Mouse (Mus musculus): ENCODE measurements at regions not wholly inside any gene's neighbourhood (a gene's known extent, or its start where the extent isn't known, plus 50 kb on each side); places are given as distances from the start of the nearest gene placed in this dataset.

DNA sequence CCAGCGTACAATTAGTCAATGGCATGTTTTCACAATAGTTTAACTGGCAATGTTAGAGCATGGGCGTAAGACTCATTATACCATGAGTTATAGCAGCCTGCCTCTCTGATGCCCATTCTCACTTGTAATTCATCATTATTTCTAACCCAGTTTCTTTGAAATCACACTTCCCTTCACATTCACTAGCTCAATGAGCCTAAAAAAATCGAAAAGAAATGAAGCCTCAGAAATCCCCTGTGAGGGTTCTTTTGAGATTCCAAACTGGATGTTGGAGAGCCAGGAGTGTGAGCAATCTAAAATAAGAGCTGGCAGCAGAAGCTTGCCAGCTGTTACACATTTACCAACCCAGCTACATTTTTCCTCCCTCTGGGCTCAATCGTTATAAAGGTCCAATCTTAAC, 93.9 kb upstream of the Cav2 start:
- H3K4me2 ChIP-seq (replicated peaks; ENCODE audit: low read depth, low read length): no peak overlapping the region
- no peaks in the 10 kb centered on the region for H3K36me3 ChIP-seq (ENCODE audit: control insufficient read depth, insufficient read depth, low read length)
- H3K27ac ChIP-seq (ENCODE audit: low read depth, low read length): no peak overlapping the region
- H3K9ac ChIP-seq (ENCODE audit: low read depth, low read length): no peak overlapping the region
- H3K9me3 ChIP-seq (ENCODE audit: control insufficient read depth, low read length): no peaks in the 10 kb centered on the region
- DNase-seq (ENCODE audit: low spot score): no peak
- H3K4me1 ChIP-seq (replicated peaks; ENCODE audit: control insufficient read depth, insufficient read depth, low read length): no peaks in the 10 kb centered on the region
- no peak overlapping the region for H3K4me3 ChIP-seq (ENCODE audit: low read depth, low read length)
- ATAC-seq (ENCODE audit: low FRiP score): no peak
- H3K27me3 ChIP-seq (ENCODE audit: control insufficient read depth, insufficient read depth, low read length): no peaks in the 10 kb centered on the region
- 68% methylated on average over 4 of the region's 4 CpGs for WGBS

DNA sequence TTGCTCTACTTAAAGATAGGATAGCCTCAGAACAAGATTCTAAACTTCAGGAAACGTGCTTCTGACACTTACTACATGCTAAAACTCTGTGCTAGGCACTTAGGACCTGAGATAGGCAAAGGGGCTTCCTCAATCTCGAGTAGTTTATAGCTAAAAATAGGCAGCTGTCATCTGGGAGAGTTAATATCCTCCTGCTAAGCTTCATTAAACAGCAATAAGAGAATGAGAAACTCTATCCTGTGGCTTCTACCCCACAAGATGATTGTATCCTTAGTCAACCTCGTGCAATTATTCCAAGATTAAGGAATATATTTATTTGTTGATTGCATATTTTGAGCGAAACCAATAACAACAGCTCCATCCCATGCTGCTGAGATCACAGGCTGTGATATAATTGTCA, 85.4 kb upstream of the Cav2 start:
- Histone ChIP-seq H3K27ac (ENCODE audit: low read depth, low read length) (no peak overlapping the region), H3K9me3 (ENCODE audit: control insufficient read depth, low read length) (no peaks in the 10 kb centered on the region), H3K4me3 (ENCODE audit: low read depth, low read length) (no peak overlapping the region), H3K9ac (ENCODE audit: low read depth, low read length) (no peak overlapping the region), H3K27me3 (ENCODE audit: control insufficient read depth, insufficient read depth, low read length) (no peaks in the 10 kb centered on the region), H3K4me1 (replicated peaks; ENCODE audit: control insufficient read depth, insufficient read depth, low read length) (no peaks in the 10 kb centered on the region), H3K4me2 (replicated peaks; ENCODE audit: low read depth, low read length) (no peak overlapping the region), H3K36me3 (ENCODE audit: control insufficient read depth, insufficient read depth, low read length) (no peaks in the 10 kb centered on the region)
- 72% methylated on average over 4 of the region's 4 CpGs for WGBS
- DNase-seq (ENCODE audit: low spot score) (no peak), ATAC-seq (ENCODE audit: low FRiP score) (no peak)

DNA sequence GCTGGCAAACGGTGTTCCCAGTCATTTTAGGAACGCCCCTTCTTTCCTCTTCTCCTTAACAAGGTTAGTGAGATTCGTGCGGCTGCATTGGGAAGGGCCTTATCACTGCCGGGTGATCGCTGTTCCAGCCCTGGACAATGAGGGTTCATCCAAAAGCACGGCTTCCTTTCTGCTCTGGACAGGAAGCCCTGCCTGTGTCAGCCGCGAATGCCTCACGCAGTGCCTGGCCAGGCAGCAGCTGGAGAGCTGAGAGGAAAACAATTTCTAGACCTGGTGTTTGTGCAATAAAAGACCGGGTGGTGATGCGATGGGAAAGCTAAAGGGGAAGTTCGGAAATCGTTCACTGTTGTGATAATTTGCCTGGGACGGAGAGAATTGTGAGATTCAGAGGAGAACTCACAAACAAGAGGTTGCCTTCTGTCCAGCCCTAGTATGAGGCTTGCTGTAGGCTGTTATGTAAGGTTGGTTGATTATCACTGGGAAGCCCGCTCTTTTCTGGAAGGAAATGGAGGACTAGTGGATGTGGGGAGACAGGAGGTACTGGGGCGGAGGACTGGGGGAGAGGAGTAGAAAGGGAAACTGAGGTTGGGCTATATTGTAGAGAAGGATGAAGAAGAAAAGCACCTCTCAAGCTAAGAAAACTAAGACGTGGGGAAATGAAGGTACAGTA, 83.1 kb upstream of the Cav2 start:
- 75% methylated on average over 18 of the region's 18 CpGs for WGBS
- no peaks in the 10 kb centered on the region for H3K9me3 ChIP-seq (ENCODE audit: control insufficient read depth, low read length)
- ATAC-seq (ENCODE audit: low FRiP score) (no peak), DNase-seq (ENCODE audit: low spot score) (no peak)
- no peaks in the 10 kb centered on the region for H3K4me1 ChIP-seq (replicated peaks; ENCODE audit: control insufficient read depth, insufficient read depth, low read length)
- H3K4me2 ChIP-seq (replicated peaks; ENCODE audit: low read depth, low read length): no peak overlapping the region
- no peaks in the 10 kb centered on the region for H3K36me3 ChIP-seq (ENCODE audit: control insufficient read depth, insufficient read depth, low read length)
- no peak overlapping the region for H3K4me3 ChIP-seq (ENCODE audit: low read depth, low read length)
- no peaks in the 10 kb centered on the region for H3K27me3 ChIP-seq (ENCODE audit: control insufficient read depth, insufficient read depth, low read length)
- H3K27ac ChIP-seq (ENCODE audit: low read depth, low read length): no peak overlapping the region
- H3K9ac ChIP-seq (ENCODE audit: low read depth, low read length): no peak overlapping the region

DNA sequence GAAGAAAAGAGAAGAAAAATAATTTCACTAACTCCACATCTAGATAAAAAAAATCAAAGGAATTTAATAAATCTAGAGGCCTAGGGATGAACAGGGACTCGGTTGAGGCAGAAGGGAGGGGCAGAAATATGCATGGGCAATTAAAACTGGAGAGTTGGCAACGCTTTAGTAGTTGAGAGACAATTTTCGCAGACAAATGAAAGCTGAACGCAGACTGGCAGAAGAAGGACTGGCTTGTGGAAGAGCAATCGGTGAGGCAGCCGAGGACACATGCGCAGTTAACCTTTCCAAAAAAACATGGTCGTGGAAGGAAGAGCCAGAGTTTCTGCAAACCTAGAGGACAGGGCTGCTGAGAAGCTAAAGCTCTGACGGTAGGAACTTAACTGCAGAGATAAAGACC, 82.1 kb upstream of the Cav2 start:
- Histone ChIP-seq H3K27ac (ENCODE audit: low read depth, low read length) (no peak overlapping the region), H3K9ac (ENCODE audit: low read depth, low read length) (no peak overlapping the region), H3K4me3 (ENCODE audit: low read depth, low read length) (no peak overlapping the region), H3K4me2 (replicated peaks; ENCODE audit: low read depth, low read length) (no peak overlapping the region), H3K4me1 (replicated peaks; ENCODE audit: control insufficient read depth, insufficient read depth, low read length) (no peaks in the 10 kb centered on the region), H3K27me3 (ENCODE audit: control insufficient read depth, insufficient read depth, low read length) (no peaks in the 10 kb centered on the region), H3K36me3 (ENCODE audit: control insufficient read depth, insufficient read depth, low read length) (no peaks in the 10 kb centered on the region), H3K9me3 (ENCODE audit: control insufficient read depth, low read length) (no peaks in the 10 kb centered on the region)
- no peak for DNase-seq (ENCODE audit: low spot score)
- 78% methylated on average over 9 of the region's 9 CpGs for WGBS
- ATAC-seq (ENCODE audit: low FRiP score): no peak

DNA sequence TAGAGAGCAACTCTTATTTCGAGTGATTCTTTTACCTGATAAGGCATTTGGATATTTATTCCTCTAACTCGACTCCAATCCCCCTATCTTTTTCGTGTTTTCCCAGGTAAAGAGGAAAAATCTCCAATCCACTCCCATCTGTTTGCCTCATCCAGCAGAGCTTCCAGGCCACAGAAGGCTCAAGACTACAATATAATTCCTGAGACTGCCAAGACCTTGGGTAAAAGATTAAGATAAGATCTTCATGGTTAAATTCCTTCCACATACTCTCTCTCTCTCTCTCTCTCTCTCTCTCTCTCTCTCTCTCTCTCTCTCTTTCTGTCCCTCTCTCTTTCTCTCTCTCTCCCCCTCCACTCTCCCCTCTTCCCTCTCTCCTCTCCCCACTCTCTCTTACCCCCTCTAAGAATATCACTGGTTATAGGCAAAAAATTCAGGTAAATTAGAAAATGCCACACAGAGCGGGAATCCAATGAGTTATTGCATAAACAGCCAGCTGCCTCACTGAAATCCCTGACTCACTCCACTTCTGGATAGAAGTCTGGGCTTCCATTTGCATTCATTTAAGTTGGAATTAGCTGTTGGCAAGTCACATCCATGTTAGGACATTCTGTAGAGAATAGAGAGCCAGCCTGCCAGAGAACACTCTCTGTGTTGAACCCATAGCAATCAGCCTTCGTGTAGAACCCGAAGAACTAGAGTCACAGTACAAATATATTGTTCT, 78.9 kb upstream of the Cav2 start:
- Histone ChIP-seq H3K27me3 (ENCODE audit: control insufficient read depth, insufficient read depth, low read length) (no peaks in the 10 kb centered on the region), H3K9ac (ENCODE audit: low read depth, low read length) (no peak overlapping the region), H3K9me3 (ENCODE audit: control insufficient read depth, low read length) (no peaks in the 10 kb centered on the region), H3K4me2 (replicated peaks; ENCODE audit: low read depth, low read length) (no peak overlapping the region), H3K4me3 (ENCODE audit: low read depth, low read length) (no peak overlapping the region), H3K27ac (ENCODE audit: low read depth, low read length) (no peak overlapping the region), H3K4me1 (replicated peaks; ENCODE audit: control insufficient read depth, insufficient read depth, low read length) (no peaks in the 10 kb centered on the region), H3K36me3 (ENCODE audit: control insufficient read depth, insufficient read depth, low read length) (no peaks in the 10 kb centered on the region)
- no peak for DNase-seq (ENCODE audit: low spot score)
- no peak for ATAC-seq (ENCODE audit: low FRiP score)
- WGBS: 89% methylated on average over 6 of the region's 6 CpGs

DNA sequence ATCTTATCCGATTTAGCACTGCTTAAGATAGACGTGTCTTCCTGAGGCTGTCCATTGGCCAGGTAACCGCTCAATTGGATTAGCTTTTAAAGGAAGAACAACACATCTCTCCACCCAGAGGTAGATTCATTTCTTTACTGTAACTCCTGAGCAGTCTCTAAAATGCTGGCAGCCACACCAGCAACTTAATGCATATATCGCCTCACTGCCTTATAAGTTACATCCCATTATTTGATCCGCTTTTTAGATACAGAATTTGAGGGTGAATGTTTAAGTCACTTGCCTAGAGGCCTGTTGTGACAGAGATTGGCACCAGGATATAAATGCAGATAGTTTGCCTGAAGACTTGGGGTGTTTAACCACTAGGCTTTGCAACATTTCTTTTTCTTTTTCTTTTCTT, 77.7 kb upstream of the Cav2 start:
- no peaks in the 10 kb centered on the region for H3K4me1 ChIP-seq (replicated peaks; ENCODE audit: control insufficient read depth, insufficient read depth, low read length)
- WGBS: 95% methylated on average over 5 of the region's 5 CpGs
- no peaks in the 10 kb centered on the region for H3K36me3 ChIP-seq (ENCODE audit: control insufficient read depth, insufficient read depth, low read length)
- no peak for ATAC-seq (ENCODE audit: low FRiP score)
- no peaks in the 10 kb centered on the region for H3K9me3 ChIP-seq (ENCODE audit: control insufficient read depth, low read length)
- no peaks in the 10 kb centered on the region for H3K27me3 ChIP-seq (ENCODE audit: control insufficient read depth, insufficient read depth, low read length)
- no peak for DNase-seq (ENCODE audit: low spot score)
- H3K4me2 ChIP-seq (replicated peaks; ENCODE audit: low read depth, low read length): no peak overlapping the region
- H3K4me3 ChIP-seq (ENCODE audit: low read depth, low read length): no peak overlapping the region
- H3K27ac ChIP-seq (ENCODE audit: low read depth, low read length): no peak overlapping the region
- H3K9ac ChIP-seq (ENCODE audit: low read depth, low read length): no peak overlapping the region

DNA sequence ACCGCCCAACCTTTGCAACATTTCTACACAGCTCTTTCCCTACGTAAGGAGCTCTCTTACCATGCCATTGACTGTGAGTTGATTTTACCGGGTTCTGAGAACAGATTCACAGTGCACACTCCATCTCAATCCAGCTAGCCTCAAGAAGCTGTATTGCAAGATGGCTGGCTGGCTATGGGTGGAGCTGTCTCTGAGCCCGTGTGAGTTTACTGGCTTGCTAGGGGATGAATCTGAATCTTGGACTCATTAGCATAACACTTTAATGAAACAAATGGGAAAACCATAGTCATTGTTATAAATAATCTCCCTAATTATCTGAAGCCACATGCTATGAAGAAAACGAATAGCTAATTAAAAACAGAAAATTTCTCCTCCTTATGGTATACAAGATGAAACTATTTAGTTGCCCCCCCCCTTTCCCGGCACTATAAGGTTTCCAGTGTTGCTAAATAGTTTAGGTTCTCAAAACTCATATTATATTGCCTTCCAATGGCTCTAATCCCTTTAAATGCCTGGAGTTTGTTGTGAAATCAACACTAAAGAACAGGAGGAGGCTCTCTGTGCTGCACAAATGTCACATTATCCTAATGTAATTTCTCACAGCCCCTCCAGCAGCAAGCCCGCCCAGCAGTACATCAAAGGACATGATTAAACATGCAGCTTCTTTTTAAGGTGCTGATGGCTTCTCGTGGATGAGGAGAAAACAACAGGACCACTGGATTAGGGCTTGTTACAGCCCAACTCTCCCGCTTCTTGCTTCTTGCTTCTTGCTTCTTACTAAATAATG, 76.9 kb upstream of the Cav2 start:
- no peak overlapping the region for H3K4me2 ChIP-seq (replicated peaks; ENCODE audit: low read depth, low read length)
- no peaks in the 10 kb centered on the region for H3K27me3 ChIP-seq (ENCODE audit: control insufficient read depth, insufficient read depth, low read length)
- WGBS: 60% methylated on average over 9 of the region's 9 CpGs
- no peak overlapping the region for H3K9ac ChIP-seq (ENCODE audit: low read depth, low read length)
- H3K36me3 ChIP-seq (ENCODE audit: control insufficient read depth, insufficient read depth, low read length): no peaks in the 10 kb centered on the region
- DNase-seq (ENCODE audit: low spot score) (no peak), ATAC-seq (ENCODE audit: low FRiP score) (no peak)
- no peaks in the 10 kb centered on the region for H3K9me3 ChIP-seq (ENCODE audit: control insufficient read depth, low read length)
- H3K27ac ChIP-seq (ENCODE audit: low read depth, low read length): no peak overlapping the region
- H3K4me3 ChIP-seq (ENCODE audit: low read depth, low read length): no peak overlapping the region
- H3K4me1 ChIP-seq (replicated peaks; ENCODE audit: control insufficient read depth, insufficient read depth, low read length): no peaks in the 10 kb centered on the region

DNA sequence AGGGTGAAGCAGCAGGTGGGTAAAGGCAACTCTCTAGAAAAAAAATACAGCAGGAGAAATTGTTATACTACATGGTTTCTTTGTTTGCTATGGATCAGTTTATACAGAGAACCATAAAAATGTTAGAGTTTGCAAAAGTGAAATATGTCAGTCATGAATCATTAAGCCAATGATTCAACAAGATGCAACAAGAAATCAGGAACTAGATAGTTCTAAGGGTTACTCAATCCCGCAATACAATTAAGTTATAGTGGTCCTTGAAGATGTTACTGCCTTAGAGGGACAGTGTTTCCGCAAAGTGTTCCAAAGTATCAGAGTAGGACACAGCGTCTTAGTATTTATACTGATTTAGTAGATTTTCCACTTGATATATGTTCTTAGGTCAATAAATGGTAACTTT, 74.1 kb upstream of the Cav2 start:
- Histone ChIP-seq H3K4me3 (ENCODE audit: low read depth, low read length) (no peak overlapping the region), H3K27ac (ENCODE audit: low read depth, low read length) (no peak overlapping the region), H3K4me1 (replicated peaks; ENCODE audit: control insufficient read depth, insufficient read depth, low read length) (no peaks in the 10 kb centered on the region), H3K36me3 (ENCODE audit: control insufficient read depth, insufficient read depth, low read length) (no peaks in the 10 kb centered on the region), H3K9me3 (ENCODE audit: control insufficient read depth, low read length) (no peaks in the 10 kb centered on the region), H3K9ac (ENCODE audit: low read depth, low read length) (no peak overlapping the region), H3K4me2 (replicated peaks; ENCODE audit: low read depth, low read length) (no peak overlapping the region), H3K27me3 (ENCODE audit: control insufficient read depth, insufficient read depth, low read length) (no peaks in the 10 kb centered on the region)
- 91% methylated on average over 3 of the region's 3 CpGs for WGBS
- ATAC-seq (ENCODE audit: low FRiP score): no peak
- DNase-seq (ENCODE audit: low spot score): no peak

DNA sequence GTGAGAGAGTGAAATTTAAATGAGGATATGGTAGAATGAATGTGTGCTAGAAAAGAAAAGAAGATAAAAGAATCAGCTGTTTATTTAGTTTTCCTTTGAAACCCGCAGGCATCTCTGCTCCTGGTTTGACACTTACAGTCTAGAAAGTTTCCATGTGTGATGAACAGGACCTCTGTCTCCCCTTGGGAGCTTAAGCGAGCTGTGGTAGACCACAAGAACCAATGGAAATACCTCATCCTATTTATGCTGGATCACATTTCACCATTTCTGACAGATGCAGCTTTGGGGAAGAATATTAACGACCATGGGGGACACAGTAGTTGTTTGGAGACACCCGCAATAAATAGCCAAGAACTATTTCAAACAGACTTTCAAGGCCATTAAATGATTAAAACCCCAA, 71.2 kb upstream of the Cav2 start:
- Histone ChIP-seq H3K4me2 (replicated peaks; ENCODE audit: low read depth, low read length) (no peak overlapping the region), H3K4me3 (ENCODE audit: low read depth, low read length) (no peak overlapping the region), H3K9ac (ENCODE audit: low read depth, low read length) (no peak overlapping the region), H3K4me1 (replicated peaks; ENCODE audit: control insufficient read depth, insufficient read depth, low read length) (no peaks in the 10 kb centered on the region), H3K27ac (ENCODE audit: low read depth, low read length) (no peak overlapping the region), H3K27me3 (ENCODE audit: control insufficient read depth, insufficient read depth, low read length) (no peaks in the 10 kb centered on the region), H3K36me3 (ENCODE audit: control insufficient read depth, insufficient read depth, low read length) (no peaks in the 10 kb centered on the region), H3K9me3 (ENCODE audit: control insufficient read depth, low read length) (no peaks in the 10 kb centered on the region)
- no peak for ATAC-seq (ENCODE audit: low FRiP score)
- WGBS: 64% methylated on average over 4 of the region's 4 CpGs
- no peak for DNase-seq (ENCODE audit: low spot score)
